Mouse (Mus musculus) hindbrain, embryonic 16.5 days (tissue): ENCODE results near the gene Ppp1r14b. TPM values are rescaled to one million over a fixed set of nuclear protein-coding genes. Genes with fewer than 3 reads are reported as not detected.

Source experiments
- ATAC-seq: fragments of 200-750 bp; cut with Nextera tagmentation; 2 replicates; pipeline ENCODE4 v1.8.0; 2017; ENCODE audit warnings: moderate TSS enrichment, moderate library complexity
- H3K27ac ChIP-seq: fragments of 300-500 bp; sonication (generic); 2 replicates; pipeline ENCODE4 v1.5.1; 2014; ENCODE audit warnings: low read depth, mild to moderate bottlenecking, control low read depth, low read length, moderate library complexity
- H3K27me3 ChIP-seq: fragments of 300-500 bp; sonication (generic); replicated peaks from 2 replicates; pipeline ENCODE4 v1.6.1; 2014; ENCODE audit warnings: low read length; ENCODE audit not compliant: control insufficient read depth, insufficient read depth
- H3K36me3 ChIP-seq: fragments of 300-500 bp; sonication (generic); 2 replicates; pipeline ENCODE4 v1.6.1; 2014; ENCODE audit warnings: mild to moderate bottlenecking, low read length, moderate library complexity, mixed read lengths; ENCODE audit not compliant: control insufficient read depth, insufficient read depth
- H3K4me1 ChIP-seq: fragments of 300-500 bp; sonication (generic); 2 replicates; pipeline ENCODE4 v1.6.1; 2014; ENCODE audit warnings: low read depth, low read length; ENCODE audit not compliant: control insufficient read depth, insufficient read depth
- H3K4me2 ChIP-seq: fragments of 300-500 bp; sonication (generic); 2 replicates; pipeline ENCODE4 v1.6.1; 2014; ENCODE audit warnings: mild to moderate bottlenecking, low read length, control low read depth, moderate library complexity
- H3K4me3 ChIP-seq: fragments of 300-500 bp; sonication (generic); 2 replicates; pipeline ENCODE4 v1.5.1; 2014; ENCODE audit warnings: mild to moderate bottlenecking, low read length, control low read depth, moderate library complexity
- H3K9ac ChIP-seq: fragments of 300-500 bp; sonication (generic); 2 replicates; pipeline ENCODE4 v1.6.1; 2014; ENCODE audit warnings: low read depth, mild to moderate bottlenecking, control low read depth, low read length, moderate library complexity
- H3K9me3 ChIP-seq: fragments of 300-500 bp; sonication (generic); 2 replicates; pipeline ENCODE4 v1.6.1; 2014; ENCODE audit warnings: mild to moderate bottlenecking, low read length, moderate library complexity; ENCODE audit not compliant: control insufficient read depth
- WGBS: fragments of 180-500 bp; shearing (Covaris S2); extraction: QIAGEN DNeasy Blood & Tissue Kit; methylation state at CpG from one replicate; pipeline ENCODE4 v1.1.7; 2014; 5-methylcytosine and 5-hydroxymethylcytosine counted together
- polyA plus RNA-seq: library from polyadenylated mRNA; unstranded; fragments of >200 nt; fragmentation: Nextera tagmentation; extraction: Ambion mirVana; gene quantifications from 2 replicates; pipeline ENCODE4 v1.2.1, GENCODE M21; 2015

Ppp1r14b gene
- polyA plus RNA-seq, 1 experiment from 2014 or later, result 89.4 TPM

GRCm38 (mm10) chr19:6933436-6934194, 41.2 kb upstream of the Ppp1r14b start:
- peak; percentile 69 for ATAC-seq
- Histone ChIP-seq H3K36me3 (no peaks in the 10 kb centered on the region), H3K27me3 (peaks cover 42% of the 10 kb centered on the region), H3K4me3 (peak overlapping the region; percentile 51), H3K27ac (peak overlapping the region; percentile 31; the same call in 1 of the 2 replicates), H3K9ac (peak overlapping the region; percentile 74), H3K9me3 (no peaks in the 10 kb centered on the region), H3K4me2 (peak overlapping the region; percentile 84), H3K4me1 (peaks cover 18% of the 10 kb centered on the region)
- WGBS, result 2% methylated on average over 58 of the region's 58 CpGs

- H3K36me3 ChIP-seq, result no peaks in the 10 kb centered on the region
- WGBS, result 8% methylated on average over 23 of the region's 23 CpGs
- peak within 1 kb of the TSS; percentile 31; the same call in 1 of the 2 replicates for H3K27ac ChIP-seq
- no peak; the same call in 1 of the 2 replicates for ATAC-seq
- H3K9me3 ChIP-seq, result no peaks in the 10 kb centered on the region
- H3K9ac ChIP-seq, result peak within 1 kb of the TSS; percentile 74
- H3K4me1 ChIP-seq, result peaks cover 26% of the 10 kb centered on the region
- peak within 1 kb of the TSS; percentile 51 for H3K4me3 ChIP-seq
- H3K4me2 ChIP-seq, result peak within 1 kb of the TSS; percentile 84
- H3K27me3 ChIP-seq, result peaks cover 36% of the 10 kb centered on the region
Observed at GRCm38 (mm10) chr19:6934195-6934977, 40.4 kb upstream of the Ppp1r14b start, which contains the start of gene Kcnk4. Gene Kcnk4 (minus strand): TSS chr19:6934515.

GRCm38 (mm10) chr19:6936299-6936698, 38.5 kb upstream of the Ppp1r14b start:
- Histone ChIP-seq H3K9ac (no peak overlapping the region), H3K4me2 (no peak overlapping the region), H3K4me3 (no peak overlapping the region), H3K36me3 (no peaks in the 10 kb centered on the region), H3K27ac (no peak overlapping the region), H3K27me3 (peaks cover 33% of the 10 kb centered on the region), H3K4me1 (peaks cover 40% of the 10 kb centered on the region), H3K9me3 (no peaks in the 10 kb centered on the region)
- 18% methylated on average over 3 of the region's 3 CpGs for WGBS
- ATAC-seq, result no peak

DNA sequence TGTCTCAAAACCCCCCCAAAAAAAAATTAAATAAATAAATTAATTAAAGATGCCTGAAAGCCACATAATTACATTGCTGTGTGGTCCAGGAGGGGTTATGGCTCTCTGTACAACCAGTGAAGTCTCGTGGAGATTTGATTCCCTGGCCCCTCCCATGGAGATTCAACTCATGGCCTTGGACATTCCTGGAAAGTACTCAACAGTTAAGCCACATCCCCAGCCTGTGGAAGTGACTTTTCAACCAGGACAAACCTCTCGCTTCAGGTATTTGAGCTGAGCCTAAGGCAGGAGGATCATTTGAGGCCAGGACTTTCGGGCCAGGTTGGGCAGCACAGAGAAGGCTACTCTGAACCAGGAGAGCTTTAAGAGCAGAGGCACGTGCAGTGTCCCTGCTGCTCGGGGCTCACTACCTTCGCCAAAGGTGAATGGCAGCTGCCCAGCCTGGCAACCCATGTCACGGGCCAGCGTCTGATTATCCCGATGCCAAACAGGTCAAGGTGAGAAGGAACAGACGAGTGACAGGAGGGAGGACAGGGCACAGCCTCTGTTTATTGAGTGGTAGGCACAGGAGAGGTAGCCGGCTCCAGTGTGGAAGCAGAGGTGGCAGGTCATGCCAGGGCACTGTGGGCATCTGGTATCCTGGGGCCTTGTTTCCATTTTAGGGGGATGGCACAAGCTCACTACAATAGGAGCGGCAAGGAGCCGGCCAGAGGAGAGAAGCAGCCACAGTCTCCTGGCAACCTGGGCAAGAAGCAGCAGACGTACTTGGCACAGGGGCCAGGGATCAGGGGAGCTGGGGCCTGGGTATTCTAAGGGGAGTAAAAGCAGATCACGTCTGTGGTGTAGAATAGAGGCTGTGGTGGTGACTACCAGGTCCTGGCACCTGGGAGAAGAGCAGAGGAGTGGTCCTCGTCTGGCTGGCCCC, 37.0 kb upstream of the Ppp1r14b start:
- H3K27ac ChIP-seq, result no peak overlapping the region
- H3K36me3 ChIP-seq, result no peaks in the 10 kb centered on the region
- peaks cover 19% of the 10 kb centered on the region for H3K27me3 ChIP-seq
- 70% methylated on average over 16 of the region's 16 CpGs for WGBS
- peaks cover 44% of the 10 kb centered on the region for H3K4me1 ChIP-seq
- H3K9me3 ChIP-seq, result no peaks in the 10 kb centered on the region
- no peak for ATAC-seq
- peak overlapping the region; percentile 18; the same call in 1 of the 2 replicates for H3K9ac ChIP-seq
- H3K4me2 ChIP-seq, result no peak overlapping the region
- H3K4me3 ChIP-seq, result no peak overlapping the region

DNA sequence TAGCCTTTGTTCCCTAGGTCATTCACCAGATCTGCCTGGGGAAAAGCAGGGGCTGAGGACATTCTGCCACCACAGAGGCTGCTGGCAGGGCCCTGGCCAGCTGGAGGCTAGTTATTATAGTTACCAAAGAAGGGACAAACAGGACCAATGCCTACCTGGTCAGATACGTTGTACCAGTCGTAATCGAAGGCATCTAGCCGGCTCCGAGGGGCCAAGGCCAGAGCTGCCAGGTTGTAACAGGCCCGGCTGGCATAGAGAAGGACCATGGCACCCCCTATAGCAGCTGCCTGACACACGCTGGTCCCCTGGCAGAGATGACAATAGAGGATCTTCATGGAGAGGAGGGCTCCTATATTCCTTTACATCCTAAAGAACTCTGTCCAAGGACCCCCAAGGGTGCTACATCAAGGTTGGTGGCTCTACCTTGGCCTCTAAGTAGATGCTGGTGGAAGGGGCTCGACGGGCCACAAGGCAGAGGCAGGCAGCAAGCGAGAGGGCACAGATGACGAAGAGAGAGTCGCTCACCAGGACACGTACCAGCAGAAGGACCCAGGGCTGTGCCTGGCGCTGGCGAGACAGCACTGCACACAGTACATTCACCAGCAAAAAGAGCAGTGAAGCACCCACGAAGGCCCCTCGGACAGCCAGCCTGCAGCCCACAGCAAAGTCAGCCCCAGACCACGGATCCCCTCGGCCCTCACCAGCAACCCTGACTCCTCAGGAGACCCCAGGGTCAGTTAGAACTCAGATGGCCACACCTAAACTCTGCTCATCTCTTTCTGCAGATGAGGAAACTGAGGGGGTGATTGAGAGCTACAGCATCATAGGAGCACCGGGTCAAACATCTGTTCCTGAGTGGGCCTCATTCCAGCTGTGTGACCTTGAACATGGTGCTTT, 35.4 kb upstream of the Ppp1r14b start:
- ATAC-seq, result no peak
- Histone ChIP-seq H3K27ac (no peak overlapping the region), H3K27me3 (peaks cover 11% of the 10 kb centered on the region), H3K9ac (peak overlapping the region; percentile 95), H3K36me3 (no peaks in the 10 kb centered on the region), H3K4me3 (peak overlapping the region; percentile 86), H3K9me3 (no peaks in the 10 kb centered on the region), H3K4me2 (peak overlapping the region; percentile 76), H3K4me1 (peaks cover 38% of the 10 kb centered on the region)
- 88% methylated on average over 20 of the region's 20 CpGs for WGBS

- Histone ChIP-seq H3K9ac (peak overlapping the region; percentile 95), H3K4me2 (peak overlapping the region; percentile 76), H3K4me1 (peaks cover 35% of the 10 kb centered on the region), H3K4me3 (peak overlapping the region; percentile 86), H3K9me3 (no peaks in the 10 kb centered on the region), H3K27ac (peak overlapping the region; percentile 97), H3K27me3 (peaks cover 10% of the 10 kb centered on the region), H3K36me3 (no peaks in the 10 kb centered on the region)
- peak; percentile 7 for ATAC-seq
- WGBS, result 19% methylated on average over 29 of the region's 29 CpGs
Observed at GRCm38 (mm10) chr19:6940396-6941351, 34.1 kb upstream of the Ppp1r14b start.

DNA sequence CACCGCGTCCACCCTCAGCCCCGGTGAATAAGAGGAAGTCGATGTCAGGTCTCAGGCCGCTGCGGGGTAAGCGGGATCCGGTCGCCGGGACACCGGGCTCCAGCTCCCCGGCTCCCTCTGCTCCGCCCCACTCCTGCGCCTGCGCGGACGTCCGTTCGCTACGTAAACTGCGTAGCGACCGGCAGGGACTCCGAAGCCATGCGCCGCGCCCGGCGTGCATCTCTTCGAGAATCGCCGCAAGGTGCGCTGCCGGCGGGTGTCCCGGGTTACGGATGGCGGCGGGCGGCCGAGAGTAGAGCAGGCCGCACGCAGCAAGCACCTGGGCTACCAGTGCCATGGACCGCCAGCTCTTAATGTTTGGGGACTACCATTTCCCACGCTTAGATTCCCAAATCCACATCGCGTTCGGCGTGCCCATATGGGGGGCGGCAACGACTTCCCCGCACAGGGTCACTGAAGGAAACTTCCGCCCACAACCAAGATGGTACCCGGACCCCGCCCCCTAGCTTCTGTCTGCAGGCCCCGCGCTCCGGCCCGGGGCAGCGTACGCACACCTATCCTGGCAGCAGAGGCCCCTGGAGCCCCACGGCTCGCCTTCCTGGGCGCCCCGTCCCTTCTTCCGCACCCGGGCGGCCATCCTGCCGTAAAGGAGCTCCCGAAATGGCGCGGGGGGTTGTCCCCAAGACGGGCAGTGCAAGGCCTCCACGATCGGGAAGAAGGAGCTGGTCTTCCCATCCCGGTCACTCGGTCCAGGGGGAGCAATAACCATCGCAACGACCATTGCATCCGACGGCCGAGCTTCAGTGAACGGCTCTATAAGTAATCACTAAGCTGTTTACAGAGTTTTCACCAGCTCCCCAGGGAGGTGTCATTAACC, 33.2 kb upstream of the Ppp1r14b start, which contains the start of gene Bad:
Bad (plus strand) TSS at position 490 of the 877 bp plus-strand sequence.
- under 1% methylated on average over 82 of the region's 83 CpGs for WGBS
- Histone ChIP-seq H3K9me3 (no peaks in the 10 kb centered on the region), H3K27me3 (peaks cover 3% of the 10 kb centered on the region; the same call in 1 of the 2 replicates), H3K36me3 (no peaks in the 10 kb centered on the region), H3K9ac (peak within 1 kb of the TSS; percentile 95), H3K4me2 (peak within 1 kb of the TSS; percentile 76), H3K4me3 (peak within 1 kb of the TSS; percentile 86), H3K4me1 (peaks cover 35% of the 10 kb centered on the region), H3K27ac (peak within 1 kb of the TSS; percentile 97)
- ATAC-seq, result peak; percentile 83
